Mouse (Mus musculus): Measurements from ENCODE around the gene Paics. TPM values are rescaled to one million over a fixed set of nuclear protein-coding genes. Genes with fewer than 3 reads are reported as not detected.

The Paics gene
- polyA plus RNA-seq, 1 experiment from 2014 or later: 208 TPM

DNA sequence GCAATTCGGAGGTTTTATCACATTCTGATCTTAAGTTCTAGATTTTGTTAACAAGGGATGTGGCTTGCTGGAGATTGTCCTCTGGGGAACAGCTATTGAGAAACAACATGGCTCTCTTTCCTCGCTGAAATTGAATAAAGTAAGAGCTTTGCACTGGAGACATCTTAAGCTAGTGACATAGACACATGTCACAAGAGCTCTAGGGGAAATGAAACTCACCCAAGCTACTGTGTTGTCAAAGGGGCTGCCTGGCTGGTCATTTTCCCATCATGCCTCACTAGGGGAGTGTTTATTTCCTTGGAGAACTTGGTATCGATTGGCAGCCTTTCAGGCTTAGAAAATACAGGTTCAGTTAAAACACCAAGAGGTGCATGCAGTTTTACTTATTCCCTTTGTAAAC, 62.1 kb downstream of the Paics start:
- no peak for ATAC-seq (replicated peaks; ENCODE audit: insufficient number of reproducible peaks, insufficient read depth, low FRiP score, low read depth)
- Histone ChIP-seq H3K9me3 (replicated peaks) (no peaks in the 10 kb centered on the region), H3K4me2 (no peak overlapping the region), H3K9ac (no peak overlapping the region), H3K36me3 (no peaks in the 10 kb centered on the region), H3K27ac (no peak overlapping the region), H3K4me3 (no peak overlapping the region), H3K27me3 (peaks cover 12% of the 10 kb centered on the region), H3K4me1 (replicated peaks) (peaks cover 9% of the 10 kb centered on the region; the same call in 1 of the 2 replicates)
- WGBS: 73% methylated on average over 3 of the region's 3 CpGs

DNA sequence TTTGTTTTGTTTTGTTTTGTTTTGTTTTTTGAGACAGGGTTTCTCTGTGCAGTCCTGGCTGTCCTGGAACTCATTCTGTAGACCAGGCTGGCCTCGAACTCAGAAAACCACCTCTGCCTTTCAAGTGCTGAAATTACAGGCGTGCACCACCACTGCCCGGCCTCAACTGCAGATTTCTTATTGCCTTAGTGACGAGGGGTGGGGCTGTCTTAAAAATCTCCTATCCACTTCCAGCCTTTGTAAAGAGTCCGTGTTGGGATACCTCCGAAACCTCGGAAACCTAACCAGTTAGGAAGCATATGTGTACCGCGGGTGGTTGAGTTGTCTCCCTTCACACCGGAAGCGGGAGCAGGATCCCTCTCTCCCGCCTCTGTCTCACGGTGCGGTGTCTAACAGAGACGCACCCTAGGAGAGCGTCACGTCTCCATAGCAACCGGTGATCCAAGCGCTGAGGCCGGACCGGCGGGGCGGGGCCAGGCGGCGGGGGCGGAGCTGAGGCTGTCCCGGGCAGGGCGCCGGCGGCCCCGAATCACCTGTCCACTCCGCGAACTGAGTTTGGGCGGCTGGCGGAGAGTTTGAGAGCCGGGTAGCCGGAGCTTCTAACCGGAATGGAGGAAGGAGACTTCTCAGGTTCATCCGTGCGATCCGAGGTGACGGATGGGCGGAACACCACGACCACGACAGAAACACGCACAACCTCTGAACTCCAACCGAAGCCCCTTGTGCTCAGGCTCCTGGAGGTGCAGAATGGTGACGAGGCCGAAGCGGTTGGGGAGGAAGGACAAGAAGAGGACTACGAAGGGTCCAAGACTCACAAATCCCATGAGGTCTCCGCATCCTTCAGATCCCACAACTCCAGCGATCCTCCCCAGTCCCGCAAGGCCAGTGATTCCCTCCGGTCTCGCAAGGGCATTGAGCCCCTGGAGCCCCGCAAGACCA, 64.7 kb downstream of the Paics start, which contains the start of gene Thegl:
TSS of gene Thegl (plus strand) at position 480 of the 939 bp plus-strand sequence.
- no peak within 1 kb of the TSS for H3K27ac ChIP-seq
- H3K9me3 ChIP-seq (replicated peaks): no peaks in the 10 kb centered on the region
- 14% methylated on average over 57 of the region's 57 CpGs for WGBS
- H3K27me3 ChIP-seq: peaks cover 12% of the 10 kb centered on the region
- peak within 1 kb of the TSS; percentile 33 for H3K9ac ChIP-seq
- no peaks in the 10 kb centered on the region for H3K36me3 ChIP-seq
- H3K4me1 ChIP-seq (replicated peaks): peaks cover 9% of the 10 kb centered on the region; the same call in 1 of the 2 replicates
- peak within 1 kb of the TSS; percentile 91 for H3K4me2 ChIP-seq
- ATAC-seq (replicated peaks; ENCODE audit: insufficient number of reproducible peaks, insufficient read depth, low FRiP score, low read depth): peak; percentile 91
- peak within 1 kb of the TSS; percentile 57 for H3K4me3 ChIP-seq

Other genes starting within 250 kb of the Paics start
- gene Aasdh, start 45.8 kb upstream of the Paics start, polyA plus RNA-seq (2015; fragmentation: Nextera tagmentation; extraction: Ambion mirVana): 13.9 and 14.1 TPM in 2 replicates
- 18.4 and 22.7 TPM in 2 replicates for gene Ppat, start 271 bp downstream of the Paics start, polyA plus RNA-seq (2015; fragmentation: Nextera tagmentation; extraction: Ambion mirVana)
- gene Srp72, start 23.4 kb downstream of the Paics start, polyA plus RNA-seq (2015; fragmentation: Nextera tagmentation; extraction: Ambion mirVana): 41.2 and 59.1 TPM in 2 replicates
- gene Arl9, start 52.7 kb downstream of the Paics start, polyA plus RNA-seq (2015; fragmentation: Nextera tagmentation; extraction: Ambion mirVana): not detected in 2 replicates
- 0.15 TPM in 1 of 2 replicates, not detected in the other for gene Thegl, start 64.7 kb downstream of the Paics start, polyA plus RNA-seq (2015; fragmentation: Nextera tagmentation; extraction: Ambion mirVana)
- gene Hopx, start 163.8 kb downstream of the Paics start, polyA plus RNA-seq (2015; fragmentation: Nextera tagmentation; extraction: Ambion mirVana): 16.0 and 23.6 TPM in 2 replicates

All from heart, embryonic 15.5 days (tissue).